Mouse (Mus musculus): Measurements from ENCODE around the gene Mettl7b.

Mettl7b gene

DNA sequence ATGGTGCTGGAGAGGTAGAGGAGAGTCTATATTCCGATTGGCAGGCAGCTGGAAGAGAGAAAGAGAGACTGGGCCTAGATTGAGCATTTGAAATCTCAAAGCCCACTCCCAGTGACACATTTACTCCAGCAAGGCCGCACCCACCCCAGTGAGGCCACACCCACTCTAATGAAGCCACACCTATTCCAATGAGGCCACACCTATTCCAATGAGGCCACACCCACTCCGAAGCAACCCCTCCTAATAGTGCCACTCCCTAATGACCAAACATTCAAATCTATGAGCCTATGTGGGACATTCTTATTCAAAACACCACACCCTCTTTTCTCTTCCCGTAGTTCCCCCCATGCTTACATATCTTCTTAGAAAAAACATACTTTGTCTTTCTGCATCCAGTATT is 13.3 kb downstream of the Mettl7b start:
- no peak for DNase-seq (ENCODE audit: low spot score in 2 of 2)

DNA sequence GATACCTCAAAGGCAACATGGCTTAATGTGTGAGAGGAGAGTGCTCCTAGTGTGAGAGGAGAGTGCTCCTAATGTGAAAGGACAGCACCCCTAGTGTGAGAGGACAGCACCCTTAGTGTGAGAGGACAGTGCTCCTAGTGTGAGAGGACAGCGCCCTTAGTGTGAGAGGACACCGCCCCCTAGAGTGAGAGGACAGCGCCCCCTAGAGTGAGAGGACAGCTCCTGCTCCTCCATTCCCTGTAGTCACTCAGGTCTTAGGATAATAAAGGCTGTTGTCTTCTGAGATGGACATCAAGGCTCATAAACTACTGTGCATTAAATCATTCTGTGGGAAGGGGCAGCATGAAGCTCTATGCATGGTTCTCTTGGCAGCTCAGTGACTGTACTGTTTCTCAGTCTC is 15.1 kb downstream of the Mettl7b start:
- DNase-seq (ENCODE audit: low spot score in 2 of 2): no peak

DNA sequence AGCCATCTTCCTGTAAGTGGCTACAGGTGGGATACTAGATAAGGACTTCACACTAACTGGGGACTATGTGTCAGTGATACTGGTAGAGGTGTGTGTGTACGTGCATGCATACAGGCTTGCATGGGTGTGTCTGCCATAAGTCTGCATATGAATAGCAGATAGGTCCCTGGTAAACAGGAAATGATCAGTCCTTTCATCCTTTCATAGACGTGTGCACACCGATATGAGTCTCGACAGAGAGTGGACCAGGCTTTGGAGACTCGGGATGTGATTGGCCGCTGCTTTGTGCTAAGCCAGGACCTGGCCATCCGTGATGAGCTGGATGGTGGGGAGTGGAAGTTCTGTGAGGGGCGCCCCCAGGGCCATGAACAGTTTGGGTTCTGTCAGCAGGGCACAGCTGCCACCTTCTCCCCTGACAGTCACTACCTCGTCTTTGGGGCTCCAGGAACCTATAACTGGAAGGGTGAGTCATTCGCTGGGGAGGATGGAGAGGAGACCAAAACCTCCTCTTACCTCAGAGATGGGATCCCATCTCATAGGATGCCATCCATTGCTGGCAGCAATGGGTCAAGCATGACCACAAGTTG is 20.2 kb downstream of the Mettl7b start:
- no peak for DNase-seq (ENCODE audit: low spot score in 2 of 2)

DNA sequence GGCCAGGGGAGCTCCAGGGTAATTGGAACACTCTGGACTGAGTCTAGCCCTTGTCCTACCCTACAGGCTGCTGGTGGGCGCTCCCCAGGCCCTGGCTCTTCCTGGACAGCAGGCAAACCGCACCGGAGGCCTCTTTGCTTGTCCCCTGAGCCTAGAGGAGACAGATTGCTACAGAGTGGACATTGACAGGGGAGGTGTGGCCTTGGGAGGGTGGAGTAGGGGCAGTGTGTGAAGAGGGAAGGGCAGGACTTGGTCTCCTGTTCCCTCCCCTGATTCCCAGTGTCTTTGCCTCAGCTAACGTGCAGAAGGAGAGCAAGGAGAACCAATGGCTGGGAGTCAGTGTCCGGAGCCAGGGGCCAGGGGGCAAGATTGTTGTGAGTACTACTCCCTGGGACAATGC is 21.8 kb downstream of the Mettl7b start:
- no peak for DNase-seq (ENCODE audit: low spot score in 2 of 2)

DNA sequence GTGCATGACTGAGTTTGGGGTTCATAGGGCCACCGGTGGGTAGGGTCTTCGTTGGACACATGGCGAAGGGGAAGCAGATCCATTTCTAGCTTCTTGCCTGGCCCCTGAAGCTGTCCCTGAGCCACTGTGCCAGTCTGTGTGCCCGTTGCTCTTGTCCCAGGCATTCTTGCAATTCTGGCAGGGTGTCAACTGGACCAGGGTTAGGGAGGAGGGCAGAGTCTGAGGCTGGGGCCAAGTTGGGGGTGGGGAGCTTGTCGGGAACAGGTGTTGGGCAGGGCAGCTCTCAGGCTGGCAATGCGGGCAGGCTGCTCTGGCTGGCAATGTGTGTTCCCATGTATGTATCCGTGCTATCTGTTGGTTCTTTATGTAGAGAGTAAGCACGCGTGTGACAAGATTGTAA is 22.3 kb downstream of the Mettl7b start:
- no peak for DNase-seq (ENCODE audit: low spot score in 2 of 2)

DNA sequence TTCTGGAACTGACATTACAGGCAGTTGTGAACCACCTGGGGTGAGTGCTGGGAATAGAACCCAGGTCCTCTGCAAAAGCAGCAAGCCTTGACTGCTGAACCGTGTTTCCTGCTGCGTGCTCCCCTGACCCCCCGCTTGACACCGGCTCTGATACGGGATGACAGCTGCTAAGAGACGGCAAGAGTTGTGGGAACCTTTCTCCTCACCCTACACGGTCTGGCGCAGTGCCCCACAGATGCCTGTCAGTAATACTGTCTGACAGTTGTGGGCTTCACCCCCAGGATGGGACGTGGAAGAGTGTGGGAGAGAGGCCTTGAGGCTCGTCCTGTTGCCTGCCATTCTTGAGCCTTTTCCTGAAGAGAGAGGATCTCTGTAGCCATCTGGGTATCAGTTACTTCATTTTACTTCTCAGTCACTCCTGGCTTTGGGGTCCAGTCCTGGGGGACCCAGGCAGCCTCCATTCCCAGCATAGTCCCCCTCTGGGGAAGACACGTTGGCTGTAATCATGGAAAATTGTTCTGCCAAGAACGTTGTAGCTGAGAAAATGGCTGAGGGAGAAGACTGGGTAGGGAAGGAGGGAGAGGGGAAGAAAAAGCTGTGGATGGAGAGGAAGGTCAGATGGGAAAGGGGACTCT is 22.9 kb downstream of the Mettl7b start:
- DNase-seq (ENCODE audit: low spot score in 2 of 2): no peak

DNA sequence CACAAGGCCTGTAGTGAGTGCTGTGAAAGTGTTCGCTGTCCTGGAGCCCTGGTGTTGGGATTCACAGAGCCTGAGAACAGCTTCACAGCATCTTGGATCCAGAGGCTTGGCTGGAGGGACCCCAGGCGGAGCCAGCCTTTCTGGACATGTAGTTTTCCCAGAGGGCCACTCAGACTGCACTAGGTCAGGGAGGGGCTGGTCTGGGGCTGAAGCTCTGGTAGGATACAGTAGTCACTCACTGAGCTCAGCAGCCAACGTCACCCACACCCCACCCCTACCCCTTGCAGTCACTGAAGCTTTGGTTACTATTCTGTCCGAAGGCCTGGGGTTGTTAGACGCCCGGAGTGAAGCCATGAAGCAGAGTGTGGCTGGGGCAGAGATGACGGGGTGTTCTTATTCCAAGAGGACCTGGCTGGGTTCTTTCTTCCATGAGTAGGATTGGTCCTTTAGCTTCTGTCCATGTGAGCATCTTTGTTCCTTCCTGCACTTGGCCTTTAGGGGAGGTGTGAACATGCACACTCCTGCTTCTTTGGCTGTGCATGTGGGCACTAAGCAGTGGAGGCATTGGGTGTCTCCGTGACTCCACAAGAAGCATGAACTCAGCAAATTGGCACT is 24.9 kb downstream of the Mettl7b start:
- DNase-seq (ENCODE audit: low spot score in 2 of 2): no peak

DNA sequence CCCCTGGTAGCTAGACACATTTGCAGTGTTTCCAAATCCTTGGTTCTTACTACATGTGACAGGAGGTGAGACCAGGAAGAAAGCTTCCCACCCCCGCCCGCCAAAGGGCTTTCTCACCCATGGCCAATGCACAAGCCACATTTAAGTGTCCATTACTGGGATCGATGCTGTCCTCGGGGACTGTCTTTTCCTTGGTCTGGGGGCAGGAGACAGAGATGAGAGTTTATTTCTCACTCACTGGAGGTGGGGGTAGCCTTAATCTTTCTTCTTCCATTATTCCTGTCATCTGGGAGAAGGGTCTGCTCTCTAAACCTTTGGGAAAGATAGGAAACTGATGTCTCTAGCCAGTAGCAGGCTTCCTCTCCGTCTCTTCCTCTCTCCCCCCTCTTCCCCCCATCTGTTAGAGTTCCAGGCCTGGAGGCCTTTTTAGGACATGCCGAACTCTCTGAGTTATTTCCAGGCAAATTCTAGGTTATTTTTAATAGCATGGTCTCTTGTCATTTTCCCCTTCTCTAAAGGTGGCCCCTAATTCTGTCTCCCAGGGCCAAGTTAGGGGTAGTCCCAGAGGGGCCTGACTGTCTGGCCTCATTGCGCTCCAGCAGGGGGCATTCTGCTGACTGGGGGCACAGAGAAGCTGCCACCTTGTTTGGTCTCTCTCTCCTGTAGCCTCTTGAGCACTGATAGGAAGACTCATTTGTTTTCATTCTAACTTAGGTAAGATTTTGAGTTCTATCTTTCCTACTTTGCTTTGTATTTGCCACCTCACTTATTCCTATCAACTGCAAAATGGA is 25.6 kb downstream of the Mettl7b start:
- no peak for DNase-seq (ENCODE audit: low spot score in 2 of 2)

DNA sequence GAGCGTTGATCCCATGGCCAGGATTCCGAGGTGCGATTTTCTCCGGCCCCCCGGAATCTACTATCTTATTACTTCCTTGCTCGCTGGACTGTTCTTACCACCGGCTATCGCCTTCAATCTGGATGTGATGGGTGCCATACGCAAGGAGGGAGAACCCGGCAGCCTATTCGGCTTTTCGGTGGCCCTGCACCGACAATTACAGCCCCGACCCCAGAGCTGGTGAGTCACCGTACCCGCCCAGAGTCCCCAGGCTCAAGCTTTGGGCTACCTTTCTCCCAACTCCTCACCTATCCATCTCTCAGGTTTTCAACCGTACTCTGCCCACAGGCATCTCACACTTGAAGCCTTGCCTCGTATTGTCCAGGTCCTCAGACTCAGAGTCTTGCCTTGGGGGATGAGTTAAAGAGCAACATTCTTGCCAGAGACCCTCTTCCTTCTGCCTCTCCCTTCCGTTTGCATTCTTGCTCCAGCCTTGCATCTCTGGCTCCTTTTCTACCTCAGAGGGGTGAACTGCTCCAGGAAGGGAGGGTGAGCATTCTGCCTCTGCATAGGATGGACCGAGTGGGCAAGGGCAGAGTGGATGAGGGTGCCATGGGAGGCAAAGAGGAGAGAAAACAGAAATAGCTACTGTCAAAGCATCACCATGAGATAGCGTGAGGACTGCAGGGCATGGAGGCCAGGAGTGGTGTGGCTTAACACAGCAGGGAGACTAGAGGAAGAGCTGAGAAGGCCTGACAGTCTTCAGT is 26.6 kb downstream of the Mettl7b start:
- DNase-seq (ENCODE audit: low spot score in 2 of 2): no peak

DNA sequence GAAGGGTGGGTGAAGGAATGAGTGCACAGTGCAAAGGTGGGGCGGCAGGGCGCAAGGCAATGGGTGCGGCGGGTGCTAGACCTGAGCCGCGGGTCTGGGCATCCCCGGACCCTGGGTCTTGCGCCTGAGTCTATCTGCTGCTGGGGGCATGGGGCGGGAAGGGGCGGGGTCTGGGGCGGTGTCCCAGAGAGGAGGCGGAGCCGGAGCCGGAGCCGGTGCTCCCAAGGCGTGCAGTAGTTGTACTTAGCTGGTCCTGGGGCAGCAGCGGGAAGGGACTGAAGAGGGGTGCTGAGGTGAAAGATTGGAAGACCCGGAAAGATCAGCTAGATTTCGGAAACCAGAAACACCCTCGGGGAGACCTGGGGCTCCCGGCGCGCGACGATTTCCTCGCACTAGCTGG is 27.2 kb downstream of the Mettl7b start, which contains the start of gene Itga7:
Gene Itga7 (plus strand): TSS at position 245 of the 400 bp plus-strand sequence.
- no peak for DNase-seq (ENCODE audit: low spot score in 2 of 2)

DNA sequence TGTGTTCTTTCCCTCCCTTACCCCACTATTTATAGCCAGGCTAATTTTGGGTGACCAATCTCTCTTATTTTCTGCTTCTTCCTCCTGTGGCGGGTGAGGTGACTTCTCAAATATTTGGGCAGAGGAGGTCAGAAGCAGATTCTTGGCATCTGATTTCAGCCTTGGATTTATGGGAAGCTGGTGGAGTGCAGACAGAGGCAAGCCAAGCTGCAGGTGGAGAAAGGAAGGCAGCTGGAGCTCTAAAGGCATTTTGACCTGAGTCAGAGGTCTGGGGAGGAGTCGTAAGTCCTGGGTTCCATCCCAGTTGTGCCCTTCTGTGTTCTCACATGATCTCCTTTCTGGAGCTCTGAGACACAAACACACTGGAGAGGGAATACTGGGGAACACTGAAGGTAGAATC is 29.3 kb downstream of the Mettl7b start:
- DNase-seq (ENCODE audit: low spot score in 2 of 2): no peak

DNA sequence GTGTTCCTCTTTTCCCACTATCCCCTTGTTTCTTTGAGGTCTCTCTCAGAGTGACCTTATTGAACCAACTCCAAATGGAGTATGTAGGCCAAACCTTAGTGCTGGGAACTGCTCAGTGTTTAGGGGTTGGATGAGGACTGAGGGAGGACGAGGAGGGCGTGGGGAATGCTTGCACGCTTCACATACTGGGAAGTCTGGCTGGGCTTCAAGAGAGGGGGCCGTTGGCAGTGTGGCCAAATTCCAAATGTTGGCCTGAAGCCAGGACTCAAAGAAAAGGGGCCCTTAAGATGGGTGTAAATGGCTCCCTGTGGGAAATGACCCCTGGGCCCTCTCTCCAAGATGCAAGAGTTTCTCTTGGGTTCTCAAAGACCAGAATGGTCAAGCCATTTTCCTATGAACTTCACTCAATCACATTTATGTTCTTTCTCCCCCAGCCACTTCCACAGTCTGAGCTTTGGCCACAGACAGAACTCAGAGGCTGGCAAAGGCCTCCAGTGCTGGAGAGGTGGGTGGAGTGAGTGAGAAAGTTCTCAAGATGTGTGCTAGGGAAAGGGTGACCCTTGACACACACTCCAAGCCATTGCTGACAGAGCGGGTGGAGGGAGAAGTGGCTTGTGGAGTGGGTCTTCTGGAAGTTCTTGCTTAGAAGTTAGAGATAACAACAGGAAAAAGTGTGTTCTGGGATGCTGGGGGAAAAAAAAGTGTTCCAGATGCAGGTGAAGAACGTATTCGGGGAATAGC is 31.0 kb downstream of the Mettl7b start:
- no peak for DNase-seq (ENCODE audit: low spot score in 2 of 2)

DNA sequence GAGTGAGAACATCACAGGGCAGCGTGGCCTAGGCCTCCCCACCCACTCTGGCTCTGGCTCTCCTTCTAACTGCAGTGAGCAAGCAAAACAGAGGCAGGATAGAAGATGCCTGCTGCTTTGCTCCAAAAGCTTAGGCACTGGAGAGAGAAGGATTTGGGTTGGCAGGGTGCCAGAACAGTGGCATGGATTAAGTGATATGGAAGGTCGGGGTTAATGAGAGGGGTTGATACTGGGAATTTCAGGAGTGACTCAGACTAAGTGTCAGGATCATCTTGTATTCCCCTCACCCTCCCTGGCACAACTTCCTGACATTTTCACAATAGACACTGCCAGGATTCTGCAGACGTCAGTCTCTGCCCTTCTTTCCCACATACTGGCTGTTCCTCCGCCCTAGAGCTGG is 32.4 kb downstream of the Mettl7b start:
- DNase-seq (ENCODE audit: low spot score in 2 of 2): no peak

DNA sequence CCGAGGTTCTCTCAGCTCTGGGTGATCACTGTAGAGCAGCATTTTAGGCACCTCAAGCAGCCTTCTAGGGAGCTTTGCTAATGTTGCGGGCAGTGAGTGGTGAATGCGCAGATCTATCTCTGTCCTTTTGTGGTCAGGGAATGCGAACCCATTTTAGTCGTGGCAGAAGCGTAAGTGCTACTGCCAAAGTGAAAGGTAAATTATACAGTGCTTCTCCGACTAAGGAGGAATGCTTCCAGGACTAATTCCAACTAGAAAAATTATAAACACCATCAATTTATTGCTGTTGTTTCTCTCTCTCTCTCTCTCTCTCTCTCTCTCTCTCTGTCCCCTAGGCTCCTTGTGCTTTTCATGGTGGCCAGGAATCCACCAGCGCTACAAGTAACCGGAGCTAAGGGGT is 36.9 kb downstream of the Mettl7b start, which contains the start of gene Bloc1s1:
Gene Bloc1s1 (minus strand): TSS at position 101 of the 400 bp plus-strand sequence.
- DNase-seq (ENCODE audit: low spot score in 2 of 2): no peak

DNA sequence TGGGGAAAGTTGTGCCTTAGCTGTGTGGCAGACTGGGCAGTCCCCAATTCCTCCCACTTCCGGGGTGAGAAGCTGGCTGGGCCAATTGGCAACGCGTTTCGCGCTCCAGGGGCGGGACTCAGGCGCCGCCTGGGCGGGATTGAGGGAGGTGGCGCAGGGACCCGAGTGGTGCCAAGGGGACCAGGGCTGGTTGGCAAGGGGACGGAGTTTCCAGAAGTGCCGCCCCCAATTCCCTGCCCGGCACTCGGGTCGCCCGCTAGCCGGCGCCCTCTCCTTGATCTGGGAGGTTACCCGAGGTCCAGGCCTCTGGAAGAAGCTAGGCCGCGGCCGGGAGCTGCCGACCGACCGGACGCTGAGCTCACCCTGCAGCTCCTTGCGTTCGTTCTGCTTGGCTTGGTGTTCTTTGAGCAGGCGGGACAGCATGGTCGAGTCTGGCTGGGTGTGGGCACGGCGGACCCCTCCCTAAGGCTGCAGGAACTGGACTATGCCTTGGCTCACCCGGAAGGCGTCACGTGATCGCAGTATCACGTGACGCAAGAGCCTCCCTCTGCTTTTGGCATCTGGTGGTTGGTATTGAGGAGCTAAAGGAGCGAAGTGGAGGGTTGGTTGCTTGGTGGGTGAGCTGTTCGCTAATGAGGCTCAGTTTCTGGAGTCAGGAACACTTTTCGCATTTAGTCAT is 37.6 kb downstream of the Mettl7b start:
- DNase-seq (ENCODE audit: low spot score in 2 of 2): peak; percentile 89 to 94

DNA sequence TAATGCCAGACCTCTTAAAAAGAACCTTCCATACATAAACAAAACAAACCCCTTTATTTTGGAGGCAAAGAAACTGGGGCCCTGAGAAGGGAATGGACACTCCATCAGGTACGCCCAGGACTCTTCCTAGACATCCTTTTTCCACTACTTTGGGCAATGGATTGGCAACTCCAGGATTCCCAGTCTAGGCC is 38.1 kb downstream of the Mettl7b start, which contains the start of gene Rdh5:
Gene Rdh5 (minus strand): TSS at position 67 of the 191 bp plus-strand sequence.
- no peak for DNase-seq (ENCODE audit: low spot score in 2 of 2)

DNA sequence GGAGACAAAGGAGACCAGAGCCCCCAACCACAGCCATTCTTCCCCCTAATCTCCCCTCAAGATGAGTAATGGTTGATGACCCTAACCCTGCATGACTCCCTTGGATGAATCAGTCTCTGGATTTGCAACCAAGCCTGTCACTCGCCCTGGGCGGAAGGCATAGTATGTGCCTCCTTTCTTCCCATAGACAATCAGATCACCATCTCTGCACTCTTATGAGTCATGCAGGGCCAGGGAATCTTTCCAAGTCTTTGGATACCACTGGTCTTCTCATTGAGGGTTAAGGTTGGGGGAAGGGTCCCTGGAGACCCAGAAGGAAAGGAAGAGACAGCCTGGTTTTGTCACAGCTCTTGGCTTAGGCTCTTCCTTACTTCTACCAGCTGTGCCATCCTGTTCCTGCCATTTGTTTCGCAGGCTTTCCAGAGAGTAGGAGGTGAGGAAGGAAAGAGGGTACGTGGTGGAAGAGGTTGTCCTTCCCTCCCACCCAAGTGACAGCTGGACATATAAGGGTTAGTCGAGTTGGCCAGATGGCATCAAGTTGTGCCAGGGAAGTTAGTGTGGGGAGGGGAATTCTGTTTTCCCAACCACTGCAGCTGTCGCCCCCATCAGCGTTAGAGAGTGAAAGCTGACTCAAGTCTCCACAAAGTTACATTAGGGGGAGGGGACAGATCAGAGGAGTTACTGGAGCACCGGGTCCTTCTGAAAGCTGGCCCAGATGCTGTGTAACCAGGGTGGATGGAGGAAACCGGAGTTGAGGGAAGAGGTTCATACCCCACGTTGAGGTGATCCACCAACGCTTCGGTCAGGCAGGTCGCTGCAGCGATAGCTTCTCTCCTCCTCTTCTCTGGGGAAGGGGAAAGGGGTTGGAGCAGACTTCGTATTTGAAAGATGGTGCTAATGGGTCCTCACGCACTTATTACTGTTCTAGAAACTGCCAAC is 38.6 kb downstream of the Mettl7b start:
- DNase-seq (ENCODE audit: low spot score in 2 of 2): no peak

DNA sequence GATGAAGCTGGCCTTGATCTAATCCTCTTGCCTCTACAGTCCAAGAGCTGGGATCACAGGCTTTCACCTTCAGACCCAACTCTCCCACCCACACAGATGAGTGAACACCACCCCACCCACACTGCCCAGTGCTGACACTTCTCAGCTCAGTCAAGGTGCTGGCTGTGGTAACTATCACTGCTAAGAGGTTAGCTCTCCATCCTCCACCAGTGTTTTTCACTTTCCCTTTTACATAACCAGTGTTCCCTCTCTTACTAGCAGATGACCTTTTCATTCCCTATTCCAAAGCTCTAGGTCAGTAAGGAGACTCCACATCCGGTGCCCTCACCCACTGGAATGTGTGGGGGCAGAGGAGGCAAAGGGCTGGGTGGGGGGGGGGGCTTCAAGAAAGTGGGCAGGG is 39.5 kb downstream of the Mettl7b start:
- DNase-seq (ENCODE audit: low spot score in 2 of 2): no peak

DNA sequence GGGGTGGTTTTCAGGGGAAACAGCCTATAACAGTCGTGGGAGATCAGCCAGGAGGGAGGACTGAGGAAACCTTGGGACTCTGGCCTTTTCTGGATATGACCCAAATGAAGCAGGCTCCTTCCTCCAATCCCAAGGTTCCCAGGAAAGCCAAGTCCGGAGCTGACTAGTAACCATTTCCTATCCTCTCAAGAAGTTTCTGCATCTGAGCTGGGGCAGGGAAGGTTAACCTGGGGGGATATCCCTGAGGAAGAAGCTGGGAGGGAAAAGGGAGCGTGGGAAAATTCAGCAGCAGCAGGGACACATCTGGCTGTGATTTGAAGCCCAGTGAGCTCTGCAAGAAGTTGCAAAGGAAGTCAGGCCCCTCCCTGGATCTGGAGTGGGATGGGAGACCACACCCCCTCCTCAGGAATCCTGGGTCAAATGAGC is 40.0 kb downstream of the Mettl7b start:
- DNase-seq (ENCODE audit: low spot score in 2 of 2): no peak

DNA sequence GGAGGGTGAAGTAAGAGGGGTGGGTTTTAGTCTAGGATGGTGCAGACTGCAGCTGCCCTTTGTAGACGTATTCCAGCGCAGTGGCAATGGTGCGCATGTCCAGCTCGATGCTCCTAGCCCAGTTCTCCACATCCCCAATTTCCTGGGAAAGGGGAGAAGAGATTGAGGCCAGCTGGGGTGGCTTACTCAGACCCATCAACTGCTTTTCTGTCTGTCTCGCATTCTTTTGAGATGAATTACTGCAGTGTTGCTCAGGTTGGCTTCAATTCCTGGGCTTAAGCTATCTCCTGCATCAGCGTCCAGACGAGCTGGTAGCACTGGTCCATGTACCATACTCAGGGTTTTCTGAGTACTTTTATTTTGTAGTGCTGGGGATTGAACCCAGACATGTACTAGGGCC is 40.8 kb downstream of the Mettl7b start:
- no peak for DNase-seq (ENCODE audit: low spot score in 2 of 2)

Data from frontal cortex, postnatal 10 days (tissue).